Mouse (Mus musculus) cerebral cortex, adult 2 months (tissue): ENCODE measurements around the gene Sstr5.

Experiments
- WGBS: fragments of 180-500 bp; shearing (Covaris S2); methylation state at CpG from one replicate; pipeline ENCODE4 v1.1.7; 2018; 5-methylcytosine and 5-hydroxymethylcytosine counted together

Sstr5 gene

DNA sequence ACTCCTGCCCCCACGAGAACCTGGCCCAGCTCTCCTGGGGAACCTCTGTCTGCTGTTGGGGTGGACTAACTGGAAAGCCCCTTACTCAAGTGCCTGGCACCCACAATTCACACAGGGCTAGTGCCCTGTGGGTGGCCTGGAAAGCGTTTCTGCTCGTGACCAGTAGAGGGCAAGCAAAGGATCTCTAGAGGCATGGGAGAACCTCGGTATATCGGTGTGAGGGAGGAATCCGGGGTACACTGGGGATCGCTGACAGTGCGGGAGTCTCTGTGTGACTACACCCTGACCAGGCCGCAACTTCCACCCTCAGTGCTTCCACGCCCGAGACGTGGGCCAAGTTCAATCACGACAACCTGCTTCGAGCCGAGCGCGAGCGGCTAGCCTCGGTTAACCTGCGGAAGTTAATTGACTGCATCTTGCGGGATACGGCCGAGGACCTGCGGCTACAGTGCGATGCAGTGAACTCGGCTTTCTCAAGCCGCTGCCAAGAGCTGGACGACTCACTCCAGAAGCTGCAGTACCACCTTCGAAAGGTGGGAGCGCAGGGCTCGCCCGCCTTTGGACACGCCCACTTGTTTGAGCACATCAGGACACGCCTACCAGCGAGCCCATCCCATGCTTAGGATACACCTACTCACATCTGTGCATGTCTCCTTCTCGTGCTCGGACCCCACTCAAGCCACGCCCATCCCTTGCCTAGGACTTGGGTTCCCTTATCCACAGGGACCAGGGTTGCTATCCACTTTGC lies 22.6 kb downstream of the Sstr5 start:
- WGBS = 2% methylated on average over 38 of the region's 38 CpGs

DNA sequence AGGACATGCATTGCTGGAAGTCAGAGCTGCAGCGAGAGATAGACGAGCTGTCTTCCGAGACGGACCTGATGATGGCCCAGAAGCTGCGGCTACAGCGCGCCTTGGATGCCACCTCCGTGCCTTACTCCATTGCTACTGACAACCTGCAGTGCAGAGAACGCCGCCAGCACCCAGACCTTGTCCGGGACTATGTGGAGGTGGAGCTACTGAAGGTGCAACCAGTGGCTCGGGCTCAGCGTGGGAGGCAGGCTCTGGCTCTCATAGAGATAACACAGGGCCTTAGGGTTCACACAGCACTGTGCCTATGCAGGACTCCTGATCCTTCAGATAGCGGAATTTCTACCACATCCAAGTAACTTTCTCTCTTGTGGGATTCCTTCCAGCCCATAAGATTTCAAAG lies 25.0 kb downstream of the Sstr5 start:
- 74% methylated on average over 14 of the region's 14 CpGs for WGBS

DNA sequence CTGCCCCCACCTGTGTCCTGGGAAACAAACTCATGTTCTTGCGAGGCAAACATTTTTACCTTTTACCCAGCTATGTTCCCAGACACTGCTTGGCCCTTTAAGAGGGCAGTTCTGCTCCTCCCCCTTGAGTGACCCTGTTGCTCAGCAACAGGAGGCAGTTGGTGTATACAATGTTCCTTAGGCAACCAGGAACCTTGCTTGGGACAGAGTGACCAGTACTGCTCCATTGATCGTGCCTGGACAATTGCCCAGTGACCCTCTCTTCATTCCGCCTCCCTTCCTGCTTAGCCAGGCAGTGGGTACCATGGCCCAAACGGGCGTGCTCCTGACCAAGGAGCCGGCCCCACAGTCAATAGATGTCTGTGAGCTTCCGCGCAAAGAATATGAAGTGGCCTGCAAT lies 25.7 kb downstream of the Sstr5 start:
- 57% methylated on average over 8 of the region's 8 CpGs for WGBS

DNA sequence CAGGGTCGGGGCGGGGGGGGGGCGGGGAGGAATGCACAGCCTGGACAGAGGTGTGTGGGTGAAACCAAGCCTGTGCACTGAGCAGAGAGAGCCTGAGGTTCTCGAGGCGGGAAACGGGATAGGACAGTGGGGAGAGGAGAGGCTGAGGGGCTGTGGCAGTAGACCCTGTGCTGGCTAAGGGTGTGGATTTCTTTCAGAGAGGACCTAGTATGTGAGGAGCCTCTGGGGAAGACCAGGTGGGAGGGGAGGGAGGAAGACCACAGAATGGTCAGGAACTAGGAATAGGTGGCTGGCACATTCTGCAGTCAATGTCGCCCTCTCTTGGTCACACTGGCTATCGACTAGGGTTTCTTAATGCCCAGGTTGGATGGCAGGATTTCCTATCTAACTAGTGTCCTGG lies 27.3 kb downstream of the Sstr5 start:
- WGBS = 15% methylated on average over 8 of the region's 8 CpGs

DNA sequence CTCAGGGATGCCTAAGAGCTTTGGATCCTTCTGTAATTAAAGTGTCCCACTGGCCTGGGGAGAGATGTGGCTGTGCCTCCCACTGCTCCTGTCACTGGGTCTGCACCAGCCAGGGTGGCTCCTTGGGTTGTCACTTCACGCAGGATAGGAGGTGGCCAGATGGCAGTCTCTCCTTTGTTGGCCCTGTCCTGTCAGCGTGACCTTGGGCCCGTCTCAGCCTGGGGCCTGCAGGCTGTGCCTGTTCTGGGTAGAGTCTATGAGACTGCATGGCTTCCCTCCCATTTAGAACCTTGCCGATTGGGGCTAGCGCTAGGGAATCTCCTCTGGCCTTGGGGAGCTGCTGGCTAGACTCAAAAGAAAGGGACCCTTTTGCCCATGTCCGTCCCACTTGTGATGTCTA lies 28.8 kb downstream of the Sstr5 start:
- WGBS = 83% methylated on average over 6 of the region's 6 CpGs

DNA sequence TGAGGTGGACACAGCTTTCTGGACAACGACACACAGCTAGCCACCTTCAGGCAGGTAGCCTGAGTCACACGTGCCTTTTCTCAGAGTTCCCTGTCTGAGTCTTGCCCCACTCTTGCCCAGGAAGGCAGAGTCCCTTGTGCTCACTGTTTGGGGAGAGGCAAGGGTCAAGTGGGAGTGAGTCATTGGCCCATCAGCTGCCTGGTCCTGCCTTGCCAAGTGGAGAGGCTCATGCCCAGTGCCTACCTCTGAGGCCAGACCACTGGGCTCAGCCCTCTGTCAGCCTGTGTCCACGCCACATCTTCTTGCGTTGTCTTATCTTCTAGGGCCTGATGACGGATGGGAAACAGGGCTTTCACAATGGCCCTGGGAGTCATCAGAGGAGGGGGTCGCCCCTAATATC lies 29.3 kb downstream of the Sstr5 start:
- WGBS = 84% methylated on average over 6 of the region's 6 CpGs

DNA sequence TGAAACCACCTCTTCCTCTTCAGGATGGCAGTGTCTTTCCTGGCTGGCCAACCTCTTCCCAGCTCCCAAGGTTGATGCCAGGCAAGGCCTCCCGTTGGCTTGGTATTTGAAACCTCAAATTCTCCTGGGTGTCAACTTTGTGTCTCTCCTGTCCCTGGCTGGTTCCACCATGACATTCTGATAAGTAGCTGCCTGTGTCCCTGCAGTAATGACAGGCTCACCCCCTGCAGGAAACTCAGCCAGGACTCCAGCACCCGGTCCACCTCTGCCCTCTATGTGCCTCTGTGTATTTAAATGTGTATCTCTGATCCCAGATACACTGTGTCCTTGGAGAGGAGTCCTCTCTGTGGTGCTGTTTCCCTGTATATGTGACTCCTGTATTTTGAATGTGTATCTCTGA lies 30.8 kb downstream of the Sstr5 start:
- 87% methylated on average over 2 of the region's 2 CpGs for WGBS

DNA sequence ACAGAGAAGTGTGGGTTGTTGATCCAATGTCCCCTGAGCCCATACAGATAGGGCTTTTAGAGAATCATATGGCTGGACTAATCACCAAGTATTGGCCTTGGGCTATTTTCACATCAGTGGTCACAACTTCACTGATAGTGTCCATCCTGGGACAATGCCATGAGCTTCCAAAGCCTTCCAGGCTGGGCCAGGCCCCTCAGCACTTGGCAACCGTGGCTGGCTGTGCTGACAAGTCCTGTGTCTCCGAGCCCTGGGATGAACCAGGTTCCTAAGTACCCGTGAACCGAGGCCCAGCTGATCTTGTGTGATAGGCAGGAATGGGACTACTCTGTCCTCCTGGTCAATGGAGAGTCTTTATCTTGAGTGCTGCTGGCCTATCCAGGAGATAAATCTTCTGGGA lies 33.0 kb downstream of the Sstr5 start:
- 94% methylated on average over 4 of the region's 4 CpGs for WGBS

DNA sequence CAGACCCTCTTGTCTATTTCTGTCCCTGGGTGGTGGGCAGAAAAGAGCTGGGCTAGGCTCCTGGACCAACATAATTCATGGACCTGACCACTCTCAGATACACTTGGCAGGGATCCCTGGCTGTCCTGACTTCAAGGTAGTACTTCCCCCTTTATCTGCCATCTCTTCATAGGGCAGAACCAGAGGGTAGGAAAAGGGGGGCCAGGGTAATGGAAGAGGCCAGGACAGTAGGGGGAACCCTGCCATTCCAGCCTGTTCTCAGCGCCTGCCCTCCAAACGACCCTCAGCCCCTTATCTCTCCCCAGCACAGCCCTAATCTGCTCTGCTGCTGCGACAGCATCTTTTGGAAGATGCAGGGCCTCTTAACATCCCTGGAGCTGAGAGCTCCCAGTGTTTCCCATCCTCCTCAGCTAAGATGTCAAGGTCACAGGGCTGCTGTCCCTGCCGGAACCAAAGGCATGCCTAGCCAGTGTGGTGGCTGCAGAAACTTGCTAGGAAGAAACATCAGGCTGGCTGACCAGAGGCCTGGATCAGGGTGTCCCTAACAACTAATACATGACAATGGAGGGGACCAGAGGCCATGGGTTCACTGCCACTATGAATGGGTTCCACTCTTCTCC lies 33.7 kb downstream of the Sstr5 start:
- WGBS = 79% methylated on average over 4 of the region's 4 CpGs

DNA sequence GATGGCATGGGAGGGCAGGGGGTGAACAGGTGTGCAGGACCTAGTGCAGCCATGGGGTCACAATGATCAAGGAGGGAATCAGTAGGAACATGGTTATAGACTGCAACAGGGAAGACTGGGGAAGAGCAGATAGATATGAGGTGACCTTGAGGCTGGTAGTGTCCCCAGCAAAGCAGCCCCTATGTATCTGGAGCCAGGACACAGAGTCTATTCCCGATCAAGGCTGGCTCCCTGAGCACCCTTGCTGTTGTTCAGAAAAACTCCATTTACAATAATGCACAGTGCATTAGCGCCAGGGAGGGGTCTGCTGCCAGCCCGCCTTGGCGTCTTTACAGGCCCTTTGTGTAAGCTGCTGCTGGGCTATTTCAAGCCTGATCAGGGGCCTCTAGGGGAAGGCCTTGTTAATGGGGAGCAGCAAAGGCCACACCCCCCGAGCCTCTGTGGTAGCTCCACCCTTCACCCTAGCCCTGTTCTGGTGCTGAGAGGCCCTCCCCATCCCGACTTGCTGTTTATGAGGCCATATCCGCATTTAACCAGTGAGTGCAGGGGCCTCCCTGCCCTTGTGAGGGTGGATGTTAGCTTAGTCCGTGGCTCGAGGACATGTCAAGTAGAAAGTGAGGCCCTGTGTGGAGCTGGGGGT lies 34.7 kb downstream of the Sstr5 start:
- 59% methylated on average over 9 of the region's 9 CpGs for WGBS

DNA sequence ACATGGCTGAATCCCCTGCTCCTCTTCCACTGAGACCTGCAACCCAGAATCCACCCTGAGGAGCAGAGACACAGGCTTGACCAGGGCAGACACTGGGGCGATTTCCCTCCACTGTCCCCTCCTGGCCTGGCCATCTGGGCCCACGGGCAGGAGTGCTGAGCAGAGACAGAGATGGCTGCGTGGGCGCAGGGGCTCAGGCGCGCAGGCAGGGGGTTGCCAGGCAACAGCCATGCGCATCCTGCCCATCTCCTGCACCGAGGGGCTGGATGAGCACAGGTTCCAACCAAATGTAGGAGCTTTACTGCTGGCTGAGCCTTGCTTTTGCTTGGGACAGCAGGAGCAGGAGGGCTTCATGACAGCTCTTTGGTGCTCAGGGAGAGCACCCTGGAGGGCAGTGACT lies 40.5 kb downstream of the Sstr5 start:
- 36% methylated on average over 8 of the region's 8 CpGs for WGBS

DNA sequence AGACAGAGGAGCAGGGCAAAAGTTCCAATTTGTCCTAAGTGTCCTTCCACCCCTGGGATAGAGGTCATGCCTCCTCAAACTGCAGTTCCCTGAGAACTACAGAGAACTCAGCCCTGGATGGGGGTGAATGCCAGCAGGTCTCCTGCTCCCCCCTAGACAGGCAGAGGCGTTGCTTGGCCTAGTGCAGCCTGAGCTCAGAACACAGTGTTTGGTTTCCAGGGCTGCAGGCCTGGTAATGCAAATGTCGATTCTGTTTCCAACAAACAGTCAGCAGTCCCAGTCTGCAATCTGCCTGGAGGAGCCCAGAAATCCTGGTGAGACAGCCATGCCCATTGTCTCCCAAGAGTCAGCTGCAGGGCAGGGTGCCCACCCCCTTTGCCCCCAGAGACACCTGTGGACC lies 42.8 kb downstream of the Sstr5 start, which contains the start of gene Tekt4:
Tekt4 (plus strand) TSS at position 344 of the 400 bp plus-strand sequence.
- WGBS = 10% methylated on average over 2 of the region's 2 CpGs

DNA sequence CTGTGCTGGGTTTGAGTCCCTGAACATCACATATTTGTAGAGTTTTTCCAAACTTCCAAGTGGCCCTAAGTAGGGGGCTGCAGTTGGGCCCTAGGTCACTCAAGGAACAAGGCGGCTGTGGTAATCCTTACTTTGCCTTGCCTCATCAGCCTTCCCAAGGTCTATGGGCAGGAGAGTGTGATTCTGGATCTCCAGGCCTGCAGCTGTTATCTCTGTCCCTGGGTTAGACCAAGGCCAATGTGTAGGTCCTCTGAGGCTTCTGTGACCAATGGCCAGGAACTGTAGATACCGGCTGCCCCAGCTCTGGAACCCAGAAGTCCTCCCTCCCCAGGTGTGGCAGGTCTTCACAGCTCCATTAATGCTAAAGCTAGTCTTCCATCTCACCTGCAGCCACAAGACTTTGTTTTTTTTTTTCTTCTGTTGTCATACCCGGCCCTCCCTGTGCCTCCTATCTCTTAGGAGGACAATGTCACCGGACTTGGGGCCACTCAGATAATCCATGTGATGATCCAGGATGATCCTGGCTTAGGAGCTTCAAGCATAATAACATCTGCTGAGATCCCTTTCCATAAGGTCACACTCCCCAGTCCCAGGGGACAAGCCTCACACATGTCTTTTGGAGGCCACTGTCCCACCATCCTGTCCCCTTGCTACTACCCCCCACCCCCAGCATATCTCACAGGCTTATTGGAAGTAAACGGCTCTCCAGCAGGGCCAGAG lies 44.7 kb downstream of the Sstr5 start:
- 84% methylated on average over 5 of the region's 5 CpGs for WGBS

DNA sequence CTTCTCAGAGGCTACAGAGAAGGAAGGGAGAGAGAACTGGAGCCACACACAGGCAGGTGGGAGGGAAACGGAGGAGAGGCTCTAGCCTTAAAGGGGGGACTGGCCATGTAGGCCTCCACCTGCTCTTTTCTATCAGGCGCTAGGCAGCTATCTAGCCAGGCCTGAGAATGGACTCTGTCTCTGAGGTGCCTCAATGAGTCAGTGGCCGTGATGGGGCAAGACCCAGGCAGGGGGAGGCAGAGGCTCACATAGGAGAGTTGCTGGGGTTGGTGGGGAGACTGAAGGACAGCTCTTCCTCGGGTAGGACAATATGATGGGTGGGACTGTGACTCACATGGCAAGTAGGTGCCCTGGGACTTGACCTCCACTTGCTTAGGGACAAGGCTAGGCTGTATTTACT lies 46.8 kb downstream of the Sstr5 start:
- 85% methylated on average over 4 of the region's 4 CpGs for WGBS

DNA sequence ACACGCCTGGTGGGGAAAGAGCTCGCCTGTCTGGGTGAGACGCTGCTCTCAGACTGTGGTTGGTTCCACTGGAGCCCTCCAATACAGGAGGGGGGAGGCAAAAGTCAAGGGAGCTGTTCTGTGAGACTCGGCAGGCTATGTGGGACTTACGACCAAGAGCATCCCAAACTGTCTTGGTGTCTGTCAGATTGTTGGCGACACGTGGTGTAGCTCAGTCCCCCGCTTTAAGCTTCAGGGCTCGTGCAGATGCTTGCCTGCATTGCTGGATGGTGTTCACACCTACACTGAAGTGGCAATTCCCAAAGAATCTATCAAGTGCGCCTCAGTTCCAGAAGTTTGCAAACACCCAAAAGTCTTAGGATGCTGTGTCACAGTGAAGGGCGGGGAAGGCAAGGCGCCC lies 49.2 kb downstream of the Sstr5 start:
- 73% methylated on average over 12 of the region's 12 CpGs for WGBS

DNA sequence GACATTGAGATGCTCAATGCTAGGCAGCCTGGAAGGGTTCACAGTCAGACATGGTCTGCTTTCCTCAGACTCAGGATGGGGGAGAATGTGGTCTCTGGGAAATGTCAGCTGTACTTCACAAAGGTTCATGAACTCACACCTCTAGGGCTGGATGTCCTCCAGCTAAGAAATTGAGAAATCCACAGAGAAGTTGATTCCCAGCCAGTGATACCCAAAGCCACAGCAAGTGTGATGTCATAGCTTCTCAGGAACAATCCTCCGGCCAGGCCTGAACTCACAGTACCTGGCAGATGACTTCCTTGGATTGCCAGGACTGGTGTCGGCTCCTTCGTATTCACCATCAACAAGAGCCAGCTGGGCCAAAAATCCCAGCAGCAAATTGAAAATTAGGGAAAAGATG lies 51.2 kb downstream of the Sstr5 start:
- 86% methylated on average over 3 of the region's 3 CpGs for WGBS

DNA sequence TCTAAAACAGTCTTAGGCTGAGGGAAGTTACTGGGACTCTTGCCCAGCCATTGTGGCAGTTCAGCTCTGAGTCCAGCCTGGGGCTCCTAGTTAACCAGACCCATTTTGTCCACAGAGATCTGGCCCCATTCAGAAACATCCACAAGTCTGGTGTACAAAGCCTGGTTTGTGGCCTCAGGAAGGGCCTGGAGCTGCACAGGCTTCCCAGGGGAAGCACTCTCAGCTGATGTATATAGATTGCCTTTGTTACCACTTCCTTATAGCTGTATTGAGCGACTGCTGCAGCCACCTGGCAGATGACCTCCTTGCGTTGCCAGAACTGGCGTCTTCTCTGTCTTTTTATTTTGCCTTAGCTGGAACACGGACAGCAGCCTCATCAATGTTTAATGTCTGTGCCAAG lies 52.0 kb downstream of the Sstr5 start:
- WGBS = 57% methylated on average over 4 of the region's 4 CpGs

DNA sequence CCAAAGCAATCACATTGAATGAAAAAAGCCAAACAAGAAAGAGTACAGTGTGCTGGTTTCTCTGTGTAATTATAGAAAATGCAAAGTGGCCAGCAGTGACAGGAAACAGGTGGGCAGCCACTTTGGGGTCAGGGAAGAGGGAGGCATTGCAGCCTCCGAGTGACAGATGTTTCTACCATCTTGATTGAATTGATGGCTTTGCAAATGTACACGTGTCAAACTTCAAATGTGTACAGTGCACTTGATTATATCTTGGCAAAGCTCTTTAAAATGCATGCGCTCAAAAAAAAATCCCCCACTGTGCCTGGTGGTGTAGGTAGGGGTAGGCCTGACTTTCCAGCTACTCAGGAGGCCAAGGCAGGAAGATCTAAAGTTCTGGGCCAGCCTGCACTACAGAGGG lies 54.2 kb downstream of the Sstr5 start:
- 72% methylated on average over 3 of the region's 3 CpGs for WGBS

DNA sequence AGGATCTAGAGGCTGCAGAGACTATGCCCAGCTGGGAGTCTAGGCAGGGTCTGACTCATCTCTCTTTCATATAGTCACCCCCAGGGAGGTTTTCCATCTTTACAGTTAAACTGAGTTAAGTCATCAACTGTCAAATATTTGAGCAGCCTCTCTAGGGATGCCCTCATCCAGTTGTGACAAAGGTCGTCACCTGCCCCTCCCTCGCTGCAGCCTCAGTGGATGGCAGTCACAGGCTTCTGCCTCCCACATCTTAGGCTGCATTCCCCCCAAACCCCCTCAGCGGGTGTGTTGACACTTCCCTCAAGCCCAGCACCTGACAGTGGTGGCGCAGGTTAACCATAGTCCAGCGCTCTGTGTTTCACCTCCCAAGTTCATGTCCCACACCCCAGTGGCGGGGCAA lies 55.7 kb downstream of the Sstr5 start:
- 83% methylated on average over 6 of the region's 6 CpGs for WGBS
